Mouse (Mus musculus): ENCODE measurements around the gene Sema3d. TPM values are rescaled to one million over a fixed set of nuclear protein-coding genes. Genes with fewer than 3 reads are reported as not detected.

The Sema3d gene
- 2.3 and 2.6 TPM in 2 replicates for polyA plus RNA-seq (2016; fragmentation: Nextera tagmentation; extraction: Ambion mirVana)

DNA sequence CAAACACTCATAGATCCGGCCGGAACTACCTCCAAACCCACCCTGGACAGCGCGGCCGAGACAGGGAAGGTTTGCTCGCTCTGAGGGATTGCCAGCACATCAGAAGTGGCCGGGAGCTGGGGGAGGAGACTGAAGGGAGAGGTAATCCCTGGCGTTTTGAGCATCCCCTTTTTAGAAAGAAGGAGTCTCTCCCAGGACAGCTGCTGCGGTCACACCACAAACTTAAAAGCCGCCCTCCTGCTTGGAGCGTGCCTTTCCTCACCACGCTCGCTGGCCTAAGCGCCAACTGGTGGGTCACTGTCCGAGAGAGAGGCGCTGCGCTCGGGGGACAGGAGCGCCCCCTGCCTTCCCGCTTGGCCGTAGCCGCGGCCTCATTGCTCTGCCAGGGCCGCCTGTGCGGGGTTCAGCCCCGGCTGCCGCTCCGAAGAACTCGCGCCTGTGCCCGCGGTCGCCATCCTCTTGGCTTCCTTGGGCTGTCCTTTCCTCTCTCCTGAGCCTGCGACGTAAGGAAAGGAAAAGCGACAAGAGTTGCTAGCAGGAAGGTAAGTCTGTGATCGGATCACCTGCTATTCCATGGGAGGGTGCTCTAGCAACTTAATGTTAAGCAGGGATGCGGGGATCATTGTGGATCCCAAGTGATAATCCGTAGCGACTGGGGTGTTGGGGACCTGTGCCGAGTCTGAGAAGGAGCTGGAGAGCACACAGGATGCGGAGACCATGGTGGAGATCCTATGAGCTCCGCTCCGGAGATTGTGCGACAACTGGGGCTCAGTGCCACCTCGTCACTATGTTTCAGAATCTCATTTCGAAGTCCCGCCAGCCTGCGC lies at the start of gene Sema3d:
Sema3d (plus strand) TSS at position 253 of the 827 bp plus-strand sequence.
- 3% methylated on average over 48 of the region's 49 CpGs for WGBS (ENCODE audit: insufficient replicate concordance)
- peak within 1 kb of the TSS; percentile 41 for H3K4me3 ChIP-seq
- H3K27me3 ChIP-seq (replicated peaks), result peaks cover 27% of the 10 kb centered on the region
- H3K9ac ChIP-seq, result no peak within 1 kb of the TSS
- H3K4me2 ChIP-seq, result peak within 1 kb of the TSS; percentile 62
- no peaks in the 10 kb centered on the region for H3K36me3 ChIP-seq
- no peaks in the 10 kb centered on the region for H3K9me3 ChIP-seq (replicated peaks)
- H3K4me1 ChIP-seq, result no peaks in the 10 kb centered on the region
- peak; percentile 73 for ATAC-seq
- no peak within 1 kb of the TSS for H3K27ac ChIP-seq

DNA sequence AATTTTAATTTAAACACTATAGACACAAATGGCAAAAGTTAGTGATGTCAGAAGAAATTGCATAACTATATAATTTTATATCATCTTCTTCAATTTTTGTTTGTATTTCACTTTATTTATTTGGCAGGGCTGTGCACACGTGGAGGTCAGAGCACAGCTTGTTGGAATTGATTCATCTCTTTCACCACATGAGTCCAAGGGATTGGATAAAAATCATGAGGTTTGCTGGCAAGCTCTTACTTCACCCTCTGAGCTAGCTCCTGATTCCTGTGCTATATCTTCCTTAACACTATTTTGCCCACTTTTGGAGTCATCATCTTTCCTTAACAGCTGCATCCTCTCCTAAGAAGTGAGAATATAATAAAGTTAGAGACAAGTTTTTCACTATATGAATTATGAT lies 5.9 kb upstream of the Sema3d start:
- Histone ChIP-seq H3K36me3 (no peaks in the 10 kb centered on the region), H3K4me2 (no peak overlapping the region), H3K9ac (no peak overlapping the region), H3K9me3 (replicated peaks) (no peaks in the 10 kb centered on the region), H3K27ac (no peak overlapping the region), H3K4me1 (no peaks in the 10 kb centered on the region), H3K27me3 (replicated peaks) (no peaks in the 10 kb centered on the region), H3K4me3 (no peak overlapping the region)
- WGBS (ENCODE audit: insufficient replicate concordance), result 28% methylated on average over 1 of the region's 1 CpGs
- ATAC-seq, result no peak

DNA sequence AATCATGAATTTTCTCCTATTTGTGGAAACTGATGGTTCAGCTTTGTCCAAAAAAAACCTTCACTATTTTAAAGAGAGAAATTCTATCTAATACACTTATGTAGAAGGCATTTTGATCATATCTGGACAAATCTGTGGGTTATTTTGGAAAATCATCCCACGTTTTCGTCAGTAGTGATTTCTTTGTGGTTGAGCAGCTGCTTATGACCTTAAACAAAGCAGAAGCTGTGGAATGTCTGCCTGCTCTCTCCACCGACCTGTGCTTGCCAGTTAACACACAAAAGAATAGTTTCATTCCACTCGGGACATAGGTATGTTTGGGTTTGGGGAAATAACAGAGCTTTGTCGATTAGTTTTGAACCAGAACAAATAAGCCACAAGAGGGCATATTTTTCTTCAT lies 4.3 kb upstream of the Sema3d start:
- Histone ChIP-seq H3K9me3 (replicated peaks) (no peaks in the 10 kb centered on the region), H3K36me3 (no peaks in the 10 kb centered on the region), H3K4me1 (no peaks in the 10 kb centered on the region), H3K27me3 (replicated peaks) (peaks cover 14% of the 10 kb centered on the region), H3K27ac (no peak overlapping the region), H3K4me2 (no peak overlapping the region), H3K9ac (no peak overlapping the region), H3K4me3 (no peak overlapping the region)
- 31% methylated on average over 5 of the region's 5 CpGs for WGBS (ENCODE audit: insufficient replicate concordance)
- no peak for ATAC-seq

DNA sequence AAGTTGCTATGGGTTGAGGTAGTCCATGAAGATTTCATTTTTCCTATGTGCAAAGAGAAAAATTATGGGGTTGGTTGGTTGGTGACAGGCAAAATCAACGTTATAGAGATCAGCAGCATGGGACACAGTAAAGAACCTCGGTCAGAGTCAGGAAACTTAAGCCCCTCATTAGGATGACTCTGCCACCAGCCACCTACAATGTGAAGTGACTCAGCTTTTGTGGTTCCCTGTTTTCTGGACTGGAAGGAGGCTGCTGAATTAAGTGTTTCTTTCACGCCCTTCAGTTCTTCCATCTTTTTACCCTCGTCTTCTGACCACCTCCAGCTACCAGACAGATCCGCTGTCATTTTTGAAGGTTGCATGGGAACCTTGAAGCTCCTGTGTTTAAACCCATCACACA lies 1.2 kb upstream of the Sema3d start:
- Histone ChIP-seq H3K9me3 (replicated peaks) (no peaks in the 10 kb centered on the region), H3K27me3 (replicated peaks) (peaks cover 27% of the 10 kb centered on the region), H3K36me3 (no peaks in the 10 kb centered on the region), H3K27ac (no peak overlapping the region), H3K4me3 (no peak overlapping the region), H3K4me1 (no peaks in the 10 kb centered on the region), H3K4me2 (no peak overlapping the region), H3K9ac (no peak overlapping the region)
- no peak for ATAC-seq
- 44% methylated on average over 5 of the region's 5 CpGs for WGBS (ENCODE audit: insufficient replicate concordance)

DNA sequence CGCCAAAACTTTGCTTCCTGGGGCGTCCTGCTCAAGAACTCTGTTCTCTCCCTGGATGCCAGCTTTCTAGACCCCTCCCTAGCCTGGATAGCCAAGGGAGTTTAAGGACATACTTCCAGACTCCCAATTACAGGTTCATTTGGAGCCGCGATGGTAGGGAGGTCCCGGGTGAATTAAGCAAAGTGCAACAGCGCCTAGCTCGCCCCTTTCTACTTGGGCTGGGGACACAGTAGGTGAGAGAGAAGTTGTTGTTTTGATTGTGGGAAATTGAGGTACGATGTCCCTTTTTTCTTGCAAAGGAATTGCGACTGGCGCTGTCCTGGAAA lies 738 bp downstream of the Sema3d start:
- no peaks in the 10 kb centered on the region for H3K9me3 ChIP-seq (replicated peaks)

DNA sequence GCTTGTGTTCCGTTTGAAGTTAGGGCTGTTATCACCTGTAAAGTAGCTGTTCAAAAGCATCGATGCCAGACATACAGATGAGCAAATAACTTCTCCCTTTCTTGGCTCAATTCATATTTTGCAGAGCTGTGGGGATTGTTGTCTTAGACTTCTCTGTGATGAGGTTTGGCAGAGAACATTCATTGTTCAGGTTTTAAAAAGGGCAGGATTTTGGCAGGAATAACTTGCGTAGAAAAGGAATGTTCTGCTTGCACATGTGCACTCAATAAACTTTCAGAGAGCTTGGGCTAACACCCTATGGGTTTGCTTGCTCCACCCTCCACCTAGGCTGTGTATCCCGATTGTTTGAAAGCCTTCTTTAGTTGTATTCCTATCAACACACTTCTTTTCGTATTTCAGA lies 9.5 kb downstream of the Sema3d start:
- no peaks in the 10 kb centered on the region for H3K4me1 ChIP-seq
- no peaks in the 10 kb centered on the region for H3K27me3 ChIP-seq (replicated peaks)
- WGBS (ENCODE audit: insufficient replicate concordance), result 62% methylated on average over 5 of the region's 5 CpGs
- no peak for ATAC-seq
- H3K27ac ChIP-seq, result no peak overlapping the region
- no peak overlapping the region for H3K9ac ChIP-seq
- H3K9me3 ChIP-seq (replicated peaks), result no peaks in the 10 kb centered on the region
- no peaks in the 10 kb centered on the region for H3K36me3 ChIP-seq
- no peak overlapping the region for H3K4me3 ChIP-seq
- H3K4me2 ChIP-seq, result no peak overlapping the region

More for the DNA sequence above, 738 bp downstream of the Sema3d start:
- Histone ChIP-seq H3K27ac (no peak overlapping the region), H3K4me1 (no peaks in the 10 kb centered on the region), H3K4me3 (peak overlapping the region; percentile 41), H3K4me2 (peak overlapping the region; percentile 62), H3K9ac (no peak overlapping the region), H3K27me3 (replicated peaks) (peaks cover 27% of the 10 kb centered on the region), H3K36me3 (no peaks in the 10 kb centered on the region)
- 4% methylated on average over 10 of the region's 10 CpGs for WGBS (ENCODE audit: insufficient replicate concordance)
- ATAC-seq, result no peak

DNA sequence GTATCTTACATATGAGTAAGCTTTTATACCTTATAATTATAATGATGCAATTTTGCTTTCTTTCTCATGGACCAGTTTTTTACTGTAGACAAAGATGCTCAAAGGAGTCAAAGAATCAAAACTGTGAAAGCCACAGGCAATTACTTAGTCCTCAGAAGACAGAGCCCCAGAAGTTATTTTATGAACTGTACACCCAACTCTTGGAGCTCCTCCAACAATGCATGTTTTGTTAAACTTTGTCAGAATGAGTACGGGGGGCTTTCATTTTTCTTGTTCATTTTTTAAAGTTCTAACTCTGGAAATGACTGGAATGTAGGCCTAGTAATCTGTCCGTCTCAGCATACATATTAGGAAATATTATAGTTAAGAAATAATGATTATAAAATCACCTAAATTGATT lies 16.1 kb downstream of the Sema3d start:
- Histone ChIP-seq H3K9ac (no peak overlapping the region), H3K4me2 (no peak overlapping the region), H3K36me3 (no peaks in the 10 kb centered on the region), H3K27ac (no peak overlapping the region), H3K4me3 (no peak overlapping the region), H3K27me3 (replicated peaks) (no peaks in the 10 kb centered on the region), H3K4me1 (no peaks in the 10 kb centered on the region), H3K9me3 (replicated peaks) (no peaks in the 10 kb centered on the region)
- ATAC-seq, result no peak
- 62% methylated on average over 2 of the region's 2 CpGs for WGBS (ENCODE audit: insufficient replicate concordance)

DNA sequence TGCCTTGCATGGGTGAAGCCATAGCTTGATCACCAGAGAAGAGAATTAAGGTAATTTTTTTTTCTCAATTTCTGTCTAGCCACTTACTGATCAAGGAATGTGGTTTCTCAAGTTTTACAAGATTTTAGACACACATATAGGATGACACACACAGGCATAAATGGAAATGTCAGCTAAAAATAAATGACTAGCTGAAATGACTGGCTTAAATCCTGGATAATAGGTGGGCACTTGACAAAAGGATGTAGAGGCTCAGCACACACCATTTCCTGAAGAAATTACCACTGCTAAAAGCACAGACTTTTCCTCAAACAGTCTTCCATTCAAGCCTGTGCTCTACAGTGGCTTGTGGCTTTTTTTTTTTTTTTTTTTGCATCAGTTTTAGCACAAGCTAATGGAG lies 21.0 kb downstream of the Sema3d start:
- Histone ChIP-seq H3K9ac (no peak overlapping the region), H3K36me3 (no peaks in the 10 kb centered on the region), H3K9me3 (replicated peaks) (no peaks in the 10 kb centered on the region), H3K4me3 (no peak overlapping the region), H3K27ac (no peak overlapping the region), H3K27me3 (replicated peaks) (no peaks in the 10 kb centered on the region), H3K4me2 (no peak overlapping the region), H3K4me1 (no peaks in the 10 kb centered on the region)
- ATAC-seq, result no peak

DNA sequence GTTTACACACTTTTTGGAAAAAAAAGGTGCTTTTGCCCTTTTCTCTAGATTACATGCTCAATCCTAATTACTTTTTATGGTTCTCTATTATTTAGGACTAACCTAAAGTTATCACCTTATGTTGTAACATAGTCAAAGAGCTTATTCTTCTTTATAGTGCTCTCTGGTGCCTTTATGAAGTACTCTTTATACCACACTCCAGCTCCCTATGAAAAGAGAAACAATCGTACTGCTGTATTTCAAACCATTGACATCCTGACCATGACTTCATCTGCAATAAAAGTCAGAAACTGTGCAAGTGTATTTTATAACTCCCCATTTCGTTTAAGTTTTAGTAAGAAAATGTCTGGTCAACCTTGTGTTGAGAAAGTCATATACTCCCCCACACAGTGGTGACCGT lies 29.4 kb downstream of the Sema3d start:
- Histone ChIP-seq H3K27me3 (replicated peaks) (no peaks in the 10 kb centered on the region), H3K4me1 (no peaks in the 10 kb centered on the region), H3K4me3 (no peak overlapping the region), H3K4me2 (no peak overlapping the region), H3K9ac (no peak overlapping the region), H3K9me3 (replicated peaks) (no peaks in the 10 kb centered on the region), H3K36me3 (no peaks in the 10 kb centered on the region), H3K27ac (no peak overlapping the region)
- WGBS (ENCODE audit: insufficient replicate concordance), result 58% methylated on average over 3 of the region's 3 CpGs
- ATAC-seq, result no peak

DNA sequence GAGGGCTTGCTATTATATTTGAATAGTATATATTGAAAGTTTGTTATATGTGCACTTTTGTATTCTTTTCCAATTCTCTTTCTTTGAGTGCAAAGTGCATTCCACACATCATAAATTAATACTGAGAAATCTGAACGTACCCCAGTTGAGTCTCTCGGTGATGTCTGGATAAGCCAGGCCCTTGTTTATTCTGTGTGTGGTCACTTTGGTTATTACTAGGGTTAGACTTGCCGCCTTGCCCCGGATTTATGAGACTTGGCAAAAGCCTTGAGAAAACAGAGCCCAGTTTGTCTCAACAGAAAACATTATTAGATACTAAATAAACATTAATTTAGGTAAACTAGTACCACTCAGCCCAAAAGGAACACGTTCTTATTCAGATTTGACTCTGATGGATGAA lies 40.1 kb downstream of the Sema3d start:
- Histone ChIP-seq H3K36me3 (no peaks in the 10 kb centered on the region), H3K27me3 (replicated peaks) (no peaks in the 10 kb centered on the region), H3K4me1 (no peaks in the 10 kb centered on the region), H3K9ac (no peak overlapping the region), H3K4me3 (no peak overlapping the region), H3K4me2 (no peak overlapping the region), H3K9me3 (replicated peaks) (no peaks in the 10 kb centered on the region), H3K27ac (no peak overlapping the region)
- 60% methylated on average over 5 of the region's 5 CpGs for WGBS (ENCODE audit: insufficient replicate concordance)
- ATAC-seq, result no peak

DNA sequence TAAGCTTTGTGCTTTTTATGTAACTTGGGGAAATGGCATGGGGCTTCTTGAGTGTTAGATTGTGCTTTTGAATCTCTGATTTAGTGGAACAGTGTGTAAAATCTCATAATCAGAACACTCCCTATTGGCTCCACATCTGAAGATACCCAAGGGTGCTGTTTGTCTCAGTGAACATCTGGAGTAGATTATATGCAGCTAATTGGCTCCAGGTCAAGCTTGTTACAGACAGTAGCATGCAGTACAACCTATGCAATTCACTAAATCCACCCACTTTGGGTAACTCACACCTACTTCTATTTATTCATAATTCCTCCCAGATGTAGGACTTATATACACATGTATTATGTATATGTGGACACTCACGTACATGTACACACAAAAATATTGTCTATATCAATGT lies 58.6 kb downstream of the Sema3d start:
- H3K27me3 ChIP-seq (replicated peaks), result no peaks in the 10 kb centered on the region
- WGBS (ENCODE audit: insufficient replicate concordance), result 31% methylated on average over 1 of the region's 1 CpGs
- H3K4me2 ChIP-seq, result no peak overlapping the region
- no peak overlapping the region for H3K4me3 ChIP-seq
- H3K27ac ChIP-seq, result no peak overlapping the region
- H3K9me3 ChIP-seq (replicated peaks), result no peaks in the 10 kb centered on the region
- H3K36me3 ChIP-seq, result no peaks in the 10 kb centered on the region
- no peak for ATAC-seq
- no peaks in the 10 kb centered on the region for H3K4me1 ChIP-seq
- no peak overlapping the region for H3K9ac ChIP-seq

DNA sequence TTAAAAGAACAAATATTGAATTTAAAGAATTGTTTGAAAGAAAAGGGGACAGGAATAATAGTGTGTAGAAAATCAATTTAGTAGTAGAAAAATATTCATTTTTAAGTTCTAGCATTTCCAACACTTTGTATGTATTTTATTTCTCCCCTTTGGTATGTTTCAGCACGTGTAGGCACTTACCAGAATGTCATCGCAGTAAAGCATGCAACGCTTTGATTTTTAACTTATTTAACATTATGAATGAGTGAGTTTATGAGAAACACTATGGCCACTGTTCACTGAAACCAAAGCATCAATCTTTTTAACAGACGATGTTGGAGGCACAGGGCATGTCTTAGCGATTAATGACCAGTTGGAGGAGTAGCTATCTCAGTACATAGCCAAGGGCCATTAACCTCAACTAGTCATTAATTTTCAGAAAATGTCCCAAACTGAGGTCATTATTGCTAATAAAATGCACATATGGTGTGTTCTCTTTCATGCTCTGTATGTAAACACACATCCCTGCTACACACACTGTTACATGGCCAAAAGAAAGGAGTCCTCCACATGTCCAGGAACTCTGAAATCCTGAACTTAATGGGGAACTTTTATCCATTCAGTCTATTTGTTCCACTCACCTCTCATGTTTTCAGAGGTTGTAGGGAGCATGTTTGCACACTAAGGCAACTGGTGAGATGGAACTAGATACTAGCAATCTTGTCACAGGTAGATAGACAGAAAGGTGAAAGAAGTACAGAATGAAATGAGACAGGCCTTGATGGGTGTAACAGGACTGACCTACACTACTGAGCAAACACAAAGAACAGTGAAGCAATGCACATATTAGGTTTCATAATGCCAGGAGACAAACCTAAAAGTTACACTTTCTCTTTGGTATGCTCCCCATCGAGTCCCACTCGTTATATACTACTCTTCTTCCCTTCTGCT lies 59.3 kb downstream of the Sema3d start:
- 67% methylated on average over 7 of the region's 7 CpGs for WGBS (ENCODE audit: insufficient replicate concordance)
- H3K36me3 ChIP-seq, result no peaks in the 10 kb centered on the region
- no peak overlapping the region for H3K4me3 ChIP-seq
- ATAC-seq, result no peak
- H3K9me3 ChIP-seq (replicated peaks), result no peaks in the 10 kb centered on the region
- no peaks in the 10 kb centered on the region for H3K4me1 ChIP-seq
- no peaks in the 10 kb centered on the region for H3K27me3 ChIP-seq (replicated peaks)
- no peak overlapping the region for H3K27ac ChIP-seq
- H3K9ac ChIP-seq, result no peak overlapping the region
- no peak overlapping the region for H3K4me2 ChIP-seq

Measured in liver, embryonic 12.5 days (tissue).